Mouse (Mus musculus): ENCODE results near the gene Pias1. TPM values are rescaled to one million over a fixed set of nuclear protein-coding genes. Genes with fewer than 3 reads are reported as not detected.

The Pias1 gene
- polyA plus RNA-seq, 1 experiment from 2014 or later = 67.9 TPM

DNA sequence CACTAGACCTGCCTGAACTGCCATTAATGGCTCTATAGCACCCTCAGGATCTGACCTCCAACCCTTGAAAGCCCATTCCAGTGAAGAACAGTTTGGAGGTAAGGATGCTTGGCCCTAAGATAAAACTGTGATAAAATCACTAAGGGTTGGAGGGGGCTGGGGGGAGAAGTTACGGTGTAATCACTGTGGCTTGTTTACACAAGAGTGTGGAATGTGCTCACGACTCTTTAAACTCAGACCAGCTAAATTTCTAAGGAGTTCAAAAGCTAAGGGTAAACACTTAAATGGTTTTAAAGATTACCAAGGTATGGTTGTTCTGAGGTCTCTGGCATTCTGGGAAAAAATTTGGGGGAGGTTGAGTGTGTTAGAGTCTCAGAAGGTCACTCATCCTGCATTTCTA lies 7.5 kb upstream of the Pias1 start:
- Histone ChIP-seq H3K27ac (ENCODE audit: low read length) (no peak overlapping the region), H3K4me3 (ENCODE audit: low read depth, low read length) (no peak overlapping the region), H3K4me2 (replicated peaks; ENCODE audit: low read depth, low read length) (no peak overlapping the region), H3K4me1 (ENCODE audit: control insufficient read depth, insufficient read depth, low read length) (no peaks in the 10 kb centered on the region), H3K36me3 (ENCODE audit: control insufficient read depth, insufficient read depth, low read length) (no peaks in the 10 kb centered on the region), H3K9me3 (ENCODE audit: control insufficient read depth, low read depth, low read length) (no peaks in the 10 kb centered on the region), H3K27me3 (ENCODE audit: control insufficient read depth, insufficient read depth, low read length) (no peaks in the 10 kb centered on the region), H3K9ac (replicated peaks; ENCODE audit: low read depth, low read length) (no peak overlapping the region)
- WGBS = 13% methylated on average over 2 of the region's 2 CpGs
- no peak for ATAC-seq (ENCODE audit: insufficient number of reproducible peaks, insufficient read depth, low FRiP score, low read depth)

DNA sequence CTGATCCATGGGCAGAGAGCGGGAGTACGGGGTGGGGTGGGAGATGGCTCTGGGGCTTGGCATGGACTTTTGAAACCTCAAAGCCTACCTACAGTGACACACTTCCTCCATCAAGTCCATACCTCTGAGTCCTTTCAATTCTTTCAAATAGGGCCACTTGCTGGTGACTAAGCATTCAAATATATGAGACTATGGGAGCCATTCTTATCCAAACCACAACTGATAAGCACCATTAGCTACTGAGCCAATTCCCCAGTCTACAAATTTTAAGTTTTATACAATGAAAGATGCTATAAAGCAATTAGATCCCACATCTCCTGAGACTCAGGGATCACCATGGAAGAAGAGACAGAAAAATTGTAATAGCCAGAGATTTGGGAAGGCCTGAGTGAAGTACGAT lies 2.4 kb upstream of the Pias1 start:
- H3K4me1 ChIP-seq (ENCODE audit: control insufficient read depth, insufficient read depth, low read length) = no peaks in the 10 kb centered on the region
- no peak for ATAC-seq (ENCODE audit: insufficient number of reproducible peaks, insufficient read depth, low FRiP score, low read depth)
- no peak overlapping the region for H3K4me3 ChIP-seq (ENCODE audit: low read depth, low read length)
- H3K27ac ChIP-seq (ENCODE audit: low read length) = no peak overlapping the region
- no peak overlapping the region for H3K9ac ChIP-seq (replicated peaks; ENCODE audit: low read depth, low read length)
- no peaks in the 10 kb centered on the region for H3K9me3 ChIP-seq (ENCODE audit: control insufficient read depth, low read depth, low read length)
- no peaks in the 10 kb centered on the region for H3K36me3 ChIP-seq (ENCODE audit: control insufficient read depth, insufficient read depth, low read length)
- 92% methylated on average over 3 of the region's 3 CpGs for WGBS
- no peak overlapping the region for H3K4me2 ChIP-seq (replicated peaks; ENCODE audit: low read depth, low read length)
- H3K27me3 ChIP-seq (ENCODE audit: control insufficient read depth, insufficient read depth, low read length) = no peaks in the 10 kb centered on the region

DNA sequence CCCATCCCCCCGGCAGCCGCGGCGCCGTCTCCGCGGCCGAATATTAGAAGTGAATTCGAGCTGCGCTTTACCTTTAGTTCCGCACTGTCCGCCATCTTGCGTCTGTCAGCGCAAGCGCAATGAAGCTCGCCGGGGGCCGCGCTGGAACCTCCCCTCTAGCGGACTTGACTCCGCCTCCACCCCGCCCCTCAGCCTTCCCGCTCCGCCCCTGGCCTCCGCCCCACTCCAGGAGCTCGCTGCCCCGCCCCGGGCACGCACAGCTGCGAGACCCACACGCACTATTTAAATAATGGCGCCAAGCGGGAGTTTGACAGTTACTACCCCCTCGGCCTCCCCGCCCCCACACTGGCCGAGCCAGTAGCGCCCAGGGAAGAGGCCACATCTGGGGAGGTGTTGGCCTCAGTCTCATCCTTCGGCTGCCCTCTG lies 6.9 kb downstream of the Pias1 start:
- Histone ChIP-seq H3K27me3 (ENCODE audit: control insufficient read depth, insufficient read depth, low read length) (no peaks in the 10 kb centered on the region), H3K9me3 (ENCODE audit: control insufficient read depth, low read depth, low read length) (no peaks in the 10 kb centered on the region), H3K4me3 (ENCODE audit: low read depth, low read length) (peak overlapping the region; percentile 96), H3K9ac (replicated peaks; ENCODE audit: low read depth, low read length) (peak overlapping the region; percentile 88), H3K4me2 (replicated peaks; ENCODE audit: low read depth, low read length) (peak overlapping the region; percentile 76), H3K36me3 (ENCODE audit: control insufficient read depth, insufficient read depth, low read length) (no peaks in the 10 kb centered on the region), H3K4me1 (ENCODE audit: control insufficient read depth, insufficient read depth, low read length) (peaks cover 10% of the 10 kb centered on the region; the same call in 1 of the 2 replicates), H3K27ac (ENCODE audit: low read length) (peak overlapping the region; percentile 97)
- ATAC-seq (ENCODE audit: insufficient number of reproducible peaks, insufficient read depth, low FRiP score, low read depth) = peak; percentile 95
- WGBS = under 1% methylated on average over 38 of the region's 38 CpGs

DNA sequence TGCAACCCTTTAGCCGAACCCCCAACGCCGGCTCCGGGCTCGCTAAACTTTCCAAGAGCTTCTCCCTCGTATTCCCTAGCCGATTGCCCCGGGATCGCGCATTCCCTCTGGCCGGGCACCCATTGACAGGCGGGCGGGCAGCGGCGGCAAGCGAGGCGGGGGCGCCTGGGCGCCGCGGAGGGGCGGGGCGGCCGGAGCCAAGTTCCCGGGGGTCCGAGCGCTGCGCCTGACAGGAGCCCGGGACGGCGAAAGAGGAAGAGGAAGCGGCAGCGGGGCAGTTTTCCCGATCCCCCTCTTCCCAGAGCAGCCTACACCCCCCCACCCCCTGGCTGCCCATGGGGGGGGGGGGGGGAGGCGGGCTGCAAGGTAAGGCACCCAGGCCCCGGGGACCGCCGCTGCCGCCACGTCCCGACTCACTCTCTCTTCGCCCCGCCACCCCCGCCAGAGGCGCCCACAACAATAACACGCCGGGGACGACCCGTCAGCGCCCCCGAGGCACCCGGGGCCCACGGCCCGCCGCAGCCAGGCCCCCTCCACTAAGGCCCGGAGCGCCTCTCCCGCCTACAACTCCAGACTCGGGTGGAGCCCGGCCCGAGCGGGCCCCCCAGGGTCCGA lies 7.5 kb downstream of the Pias1 start:
- H3K9ac ChIP-seq (replicated peaks; ENCODE audit: low read depth, low read length) = peak overlapping the region; percentile 88
- no peaks in the 10 kb centered on the region for H3K27me3 ChIP-seq (ENCODE audit: control insufficient read depth, insufficient read depth, low read length)
- H3K4me3 ChIP-seq (ENCODE audit: low read depth, low read length) = peak overlapping the region; percentile 96
- under 1% methylated on average over 39 of the region's 63 CpGs for WGBS
- peaks cover 12% of the 10 kb centered on the region; the same call in 1 of the 2 replicates for H3K4me1 ChIP-seq (ENCODE audit: control insufficient read depth, insufficient read depth, low read length)
- H3K4me2 ChIP-seq (replicated peaks; ENCODE audit: low read depth, low read length) = peak overlapping the region; percentile 83
- H3K27ac ChIP-seq (ENCODE audit: low read length) = peak overlapping the region; percentile 97
- ATAC-seq (ENCODE audit: insufficient number of reproducible peaks, insufficient read depth, low FRiP score, low read depth) = peak; percentile 66
- H3K36me3 ChIP-seq (ENCODE audit: control insufficient read depth, insufficient read depth, low read length) = no peaks in the 10 kb centered on the region
- H3K9me3 ChIP-seq (ENCODE audit: control insufficient read depth, low read depth, low read length) = no peaks in the 10 kb centered on the region

DNA sequence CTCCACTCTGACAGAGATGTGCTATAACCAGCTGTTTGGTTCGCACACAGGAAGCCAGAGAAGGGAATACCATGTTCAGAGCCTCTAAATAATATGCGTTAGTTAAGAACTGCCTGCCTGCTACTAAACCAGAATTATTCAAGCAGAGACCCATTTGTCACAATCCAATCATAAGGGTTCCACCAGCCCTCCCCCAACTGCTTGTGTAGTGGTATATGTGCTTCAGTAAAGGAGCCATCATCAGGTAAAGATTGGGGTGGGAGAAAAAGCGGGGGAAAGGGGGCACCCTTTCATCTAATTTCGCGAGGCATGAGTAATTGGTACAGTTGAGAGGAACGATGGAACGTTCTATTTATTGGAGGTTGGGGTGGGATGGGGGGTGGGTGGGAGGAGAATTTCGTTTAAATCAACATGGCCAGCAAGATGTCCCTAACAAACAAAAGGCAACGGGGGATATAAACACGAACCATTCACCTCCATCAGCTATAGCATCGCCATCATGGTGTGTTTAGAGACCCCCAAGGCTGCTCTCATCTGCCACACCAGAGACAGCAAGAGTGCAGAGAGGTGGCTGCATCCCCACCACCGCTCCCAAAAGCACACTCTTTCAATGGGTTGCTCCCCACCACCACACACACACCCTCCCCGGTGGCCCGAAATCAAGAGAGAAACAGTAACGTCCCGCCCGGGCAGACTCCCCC lies 8.1 kb downstream of the Pias1 start:
- Histone ChIP-seq H3K4me1 (ENCODE audit: control insufficient read depth, insufficient read depth, low read length) (peaks cover 12% of the 10 kb centered on the region; the same call in 1 of the 2 replicates), H3K9me3 (ENCODE audit: control insufficient read depth, low read depth, low read length) (no peaks in the 10 kb centered on the region), H3K27ac (ENCODE audit: low read length) (peak overlapping the region; percentile 97), H3K27me3 (ENCODE audit: control insufficient read depth, insufficient read depth, low read length) (no peaks in the 10 kb centered on the region), H3K4me2 (replicated peaks; ENCODE audit: low read depth, low read length) (peak overlapping the region; percentile 83), H3K4me3 (ENCODE audit: low read depth, low read length) (peak overlapping the region; percentile 96), H3K36me3 (ENCODE audit: control insufficient read depth, insufficient read depth, low read length) (no peaks in the 10 kb centered on the region), H3K9ac (replicated peaks; ENCODE audit: low read depth, low read length) (peak overlapping the region; percentile 88)
- 3% methylated on average over 17 of the region's 17 CpGs for WGBS
- ATAC-seq (ENCODE audit: insufficient number of reproducible peaks, insufficient read depth, low FRiP score, low read depth) = peak; percentile 21; the same call in 1 of the 2 replicates

DNA sequence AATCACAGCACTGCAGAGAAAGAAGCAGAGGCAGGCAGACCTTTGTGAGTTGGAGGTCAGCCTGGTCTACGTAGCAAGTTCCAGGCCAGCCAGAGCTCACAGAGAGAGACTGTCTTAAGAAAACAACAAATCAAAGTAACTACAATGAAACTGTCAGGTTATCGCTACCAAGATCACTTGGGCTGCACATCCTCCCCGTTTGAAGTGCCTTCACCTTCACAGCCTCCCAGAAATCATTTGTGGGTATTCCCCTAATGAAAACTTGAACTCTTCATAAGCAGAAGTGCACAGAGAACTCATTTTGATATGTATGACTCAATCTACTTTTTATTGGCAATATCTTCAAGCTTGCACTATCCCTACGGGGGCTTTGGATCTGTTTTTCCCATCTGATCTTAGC lies 10.6 kb downstream of the Pias1 start:
- Histone ChIP-seq H3K9ac (replicated peaks; ENCODE audit: low read depth, low read length) (no peak overlapping the region), H3K36me3 (ENCODE audit: control insufficient read depth, insufficient read depth, low read length) (no peaks in the 10 kb centered on the region), H3K4me3 (ENCODE audit: low read depth, low read length) (no peak overlapping the region), H3K4me1 (ENCODE audit: control insufficient read depth, insufficient read depth, low read length) (peaks cover 18% of the 10 kb centered on the region; the same call in 1 of the 2 replicates), H3K27me3 (ENCODE audit: control insufficient read depth, insufficient read depth, low read length) (no peaks in the 10 kb centered on the region), H3K27ac (ENCODE audit: low read length) (no peak overlapping the region), H3K9me3 (ENCODE audit: control insufficient read depth, low read depth, low read length) (no peaks in the 10 kb centered on the region), H3K4me2 (replicated peaks; ENCODE audit: low read depth, low read length) (no peak overlapping the region)
- ATAC-seq (ENCODE audit: insufficient number of reproducible peaks, insufficient read depth, low FRiP score, low read depth) = no peak
- 61% methylated on average over 4 of the region's 4 CpGs for WGBS

DNA sequence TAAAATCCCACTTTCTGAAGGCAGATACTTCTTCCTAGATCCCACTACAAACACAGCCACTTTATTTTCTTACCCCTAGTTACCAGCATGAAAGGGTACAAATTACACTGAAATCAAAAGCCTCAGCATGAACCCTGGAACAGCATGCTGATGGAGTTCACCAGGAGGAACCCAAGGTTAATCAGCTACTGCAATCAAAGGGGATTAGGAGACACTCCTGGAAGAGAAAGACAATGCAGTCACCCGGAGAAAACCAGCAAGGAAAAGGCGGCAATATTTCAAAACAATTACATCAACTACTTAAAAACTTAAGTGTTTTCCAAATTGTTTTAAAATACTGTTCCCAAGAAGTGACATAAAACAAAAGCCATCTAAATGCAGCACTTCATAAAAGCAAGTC lies 11.9 kb downstream of the Pias1 start:
- H3K9me3 ChIP-seq (ENCODE audit: control insufficient read depth, low read depth, low read length) = no peaks in the 10 kb centered on the region
- no peaks in the 10 kb centered on the region for H3K36me3 ChIP-seq (ENCODE audit: control insufficient read depth, insufficient read depth, low read length)
- peaks cover 18% of the 10 kb centered on the region; the same call in 1 of the 2 replicates for H3K4me1 ChIP-seq (ENCODE audit: control insufficient read depth, insufficient read depth, low read length)
- no peak overlapping the region for H3K4me2 ChIP-seq (replicated peaks; ENCODE audit: low read depth, low read length)
- H3K27ac ChIP-seq (ENCODE audit: low read length) = no peak overlapping the region
- H3K27me3 ChIP-seq (ENCODE audit: control insufficient read depth, insufficient read depth, low read length) = no peaks in the 10 kb centered on the region
- H3K9ac ChIP-seq (replicated peaks; ENCODE audit: low read depth, low read length) = no peak overlapping the region
- no peak for ATAC-seq (ENCODE audit: insufficient number of reproducible peaks, insufficient read depth, low FRiP score, low read depth)
- 44% methylated on average over 2 of the region's 2 CpGs for WGBS
- H3K4me3 ChIP-seq (ENCODE audit: low read depth, low read length) = no peak overlapping the region

DNA sequence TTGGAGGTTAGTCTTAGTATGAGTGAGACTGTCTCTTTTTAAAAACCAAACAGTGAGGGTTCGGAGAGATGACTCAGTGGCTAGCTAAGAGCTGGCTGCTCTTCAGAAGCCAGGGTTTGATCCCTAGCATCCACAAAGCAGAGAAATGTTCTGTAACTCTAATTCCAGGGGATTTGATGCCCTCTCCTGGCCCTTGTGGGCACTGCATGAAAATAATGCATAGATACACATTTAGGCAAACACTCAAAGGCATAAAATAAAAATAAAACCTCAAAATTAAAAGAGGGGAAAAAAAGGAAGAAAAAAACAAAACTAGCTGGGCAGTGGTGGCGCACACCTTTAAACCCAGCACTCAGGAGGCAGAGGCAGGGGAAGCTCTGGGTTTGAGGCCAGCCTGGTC lies 13.3 kb downstream of the Pias1 start:
- no peaks in the 10 kb centered on the region for H3K27me3 ChIP-seq (ENCODE audit: control insufficient read depth, insufficient read depth, low read length)
- H3K4me1 ChIP-seq (ENCODE audit: control insufficient read depth, insufficient read depth, low read length) = peaks cover 16% of the 10 kb centered on the region; the same call in 1 of the 2 replicates
- no peak overlapping the region for H3K4me2 ChIP-seq (replicated peaks; ENCODE audit: low read depth, low read length)
- ATAC-seq (ENCODE audit: insufficient number of reproducible peaks, insufficient read depth, low FRiP score, low read depth) = no peak
- WGBS = 99% methylated on average over 2 of the region's 2 CpGs
- no peaks in the 10 kb centered on the region for H3K36me3 ChIP-seq (ENCODE audit: control insufficient read depth, insufficient read depth, low read length)
- H3K4me3 ChIP-seq (ENCODE audit: low read depth, low read length) = no peak overlapping the region
- no peak overlapping the region for H3K27ac ChIP-seq (ENCODE audit: low read length)
- no peak overlapping the region for H3K9ac ChIP-seq (replicated peaks; ENCODE audit: low read depth, low read length)
- no peaks in the 10 kb centered on the region for H3K9me3 ChIP-seq (ENCODE audit: control insufficient read depth, low read depth, low read length)

All from stomach, embryonic 14.5 days (tissue).